Mouse (Mus musculus): ENCODE results near the gene Vim. TPM values are rescaled to one million over a fixed set of nuclear protein-coding genes. Genes with fewer than 3 reads are reported as not detected.
"Not testable (repeated sequence)": the region's sequence is repeated elsewhere in the genome, so short reads cannot be mapped to it uniquely, and the experiment has no call there.

Vim gene
- total RNA-seq, 4 experiments from 2014 or later, result 64.2 to 139 (median 92.0) TPM

- no peak for DNase-seq (ENCODE audit: low spot score in 2 of 2)
Observed at GRCm38 (mm10) chr2:13560396-13560795, 13.3 kb upstream of the Vim start.

DNA sequence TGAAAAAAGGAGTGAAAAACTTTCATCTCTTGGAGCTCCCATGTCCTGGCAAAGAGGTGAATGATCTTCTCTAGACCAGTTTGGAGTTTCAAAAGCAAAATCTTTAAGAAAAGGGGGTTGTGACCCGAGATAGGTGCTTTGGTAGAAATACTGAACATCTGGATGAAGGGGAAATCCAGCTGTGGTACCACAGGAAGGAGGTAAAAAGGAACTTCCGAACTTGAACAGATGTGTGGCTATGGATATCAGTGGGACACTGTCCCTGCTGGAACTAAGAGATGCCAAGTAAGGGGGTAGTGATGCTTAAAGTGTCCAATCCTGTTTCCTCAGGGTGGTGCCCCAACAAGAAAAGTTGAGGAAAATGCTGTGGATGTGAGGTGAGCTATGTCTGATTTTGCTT, 3.6 kb upstream of the Vim start:
- no peak for DNase-seq (ENCODE audit: low spot score in 2 of 2)

DNA sequence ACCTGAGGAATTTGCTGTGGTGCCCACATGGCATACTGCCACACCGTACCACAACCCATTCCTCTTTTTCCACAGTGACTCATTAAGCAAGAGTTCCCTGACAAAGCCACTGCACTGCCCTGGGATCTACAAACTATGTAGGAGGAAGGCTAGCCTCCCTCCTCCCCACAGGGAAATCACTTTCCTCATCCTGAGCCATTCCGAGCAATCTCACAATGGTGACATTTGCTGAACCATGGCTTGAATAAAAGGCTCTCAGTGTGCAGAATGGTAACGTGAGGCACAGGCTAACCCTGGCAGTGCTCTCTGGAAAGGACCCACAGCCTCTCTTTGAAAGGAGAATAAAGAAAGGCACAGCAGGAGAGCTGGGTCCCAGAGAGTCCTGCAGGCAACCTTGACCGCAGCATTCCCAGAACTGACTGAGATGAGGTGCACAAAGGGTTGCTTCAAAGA, 1.6 kb upstream of the Vim start:
- peak in 1 of 2 experiments; percentile 11 for DNase-seq (ENCODE audit: low spot score in 2 of 2)

DNA sequence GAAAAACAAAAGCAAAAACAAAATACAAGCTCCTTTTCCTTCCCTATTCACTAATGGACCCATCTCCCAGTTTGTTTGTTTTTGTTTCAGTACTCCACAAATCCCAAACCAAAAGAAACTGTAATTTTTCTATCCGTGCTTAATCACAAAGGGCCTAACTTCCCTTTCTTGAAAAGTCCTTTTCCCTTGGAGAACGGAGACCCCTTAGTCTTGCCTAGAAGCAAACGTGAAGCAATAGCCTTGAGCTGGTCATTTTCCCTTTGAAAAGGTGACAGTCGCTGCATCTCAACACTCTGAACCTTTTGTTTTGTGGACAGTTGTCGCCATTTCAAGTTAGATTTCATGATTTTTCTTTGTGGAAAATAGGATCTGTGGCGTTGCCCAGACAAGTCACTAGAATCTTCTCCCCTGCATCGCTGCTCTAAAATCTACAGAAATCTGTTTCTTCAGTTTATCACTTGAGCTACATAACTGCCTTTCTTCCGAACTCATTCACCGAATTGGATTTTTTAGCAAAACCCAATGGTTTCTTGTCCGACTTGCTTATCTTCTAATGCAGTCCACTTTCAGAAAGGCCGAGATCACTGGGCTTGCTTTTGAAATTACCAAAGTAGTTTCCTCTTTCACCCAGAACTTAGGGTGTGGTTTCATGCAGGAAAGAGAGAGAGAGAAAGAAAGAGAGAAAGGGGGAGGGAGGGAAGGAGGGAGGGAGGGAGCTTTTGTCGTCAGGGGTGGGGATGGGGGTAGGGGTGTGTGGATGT, 900 bp upstream of the Vim start:
- DNase-seq (ENCODE audit: low spot score in 2 of 2), result no peak

GRCm38 (mm10) chr2:13574066-13574800, 506 bp downstream of the Vim start:
- peak; percentile 66 to 74 for DNase-seq (ENCODE audit: low spot score in 2 of 2)

DNA sequence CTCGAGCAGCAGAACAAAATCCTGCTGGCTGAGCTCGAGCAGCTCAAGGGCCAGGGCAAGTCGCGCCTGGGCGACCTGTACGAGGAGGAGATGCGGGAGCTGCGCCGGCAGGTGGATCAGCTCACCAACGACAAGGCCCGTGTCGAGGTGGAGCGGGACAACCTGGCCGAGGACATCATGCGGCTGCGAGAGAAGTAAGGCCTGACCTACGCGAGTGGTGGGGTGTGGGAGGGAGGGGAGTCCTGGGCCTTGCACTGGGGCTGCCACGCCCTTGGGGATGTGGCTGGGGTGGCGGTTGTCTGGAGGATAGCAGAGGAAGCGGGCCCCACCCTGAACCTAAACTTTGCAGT, 1.0 kb downstream of the Vim start:
- peak; percentile 13 to 22 for DNase-seq (ENCODE audit: low spot score in 2 of 2)

DNA sequence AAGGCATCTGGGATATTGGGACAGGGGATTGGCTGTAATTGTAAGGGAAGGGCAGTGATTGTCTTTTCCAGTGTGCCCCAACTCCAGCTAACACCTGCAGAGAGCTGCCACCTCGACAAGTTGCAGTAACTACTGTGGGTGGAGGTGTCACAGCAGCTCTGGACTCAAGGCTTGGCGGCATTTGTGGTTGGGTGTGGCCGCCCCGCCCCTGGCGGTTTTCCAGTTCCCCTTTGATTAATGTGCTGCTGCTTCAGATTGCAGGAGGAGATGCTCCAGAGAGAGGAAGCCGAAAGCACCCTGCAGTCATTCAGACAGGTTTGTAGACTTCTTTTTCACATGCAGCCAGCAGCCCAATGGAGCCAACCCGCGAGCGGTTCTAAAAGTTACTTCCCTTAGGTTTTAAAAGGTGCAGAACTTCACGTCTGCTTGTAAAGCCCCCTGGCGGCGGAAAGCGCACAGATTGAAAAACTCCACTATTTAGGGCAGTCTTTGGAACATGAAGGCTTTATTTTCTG, 1.6 kb downstream of the Vim start:
- peak; percentile 59 to 69 for DNase-seq (ENCODE audit: low spot score in 2 of 2)

DNA sequence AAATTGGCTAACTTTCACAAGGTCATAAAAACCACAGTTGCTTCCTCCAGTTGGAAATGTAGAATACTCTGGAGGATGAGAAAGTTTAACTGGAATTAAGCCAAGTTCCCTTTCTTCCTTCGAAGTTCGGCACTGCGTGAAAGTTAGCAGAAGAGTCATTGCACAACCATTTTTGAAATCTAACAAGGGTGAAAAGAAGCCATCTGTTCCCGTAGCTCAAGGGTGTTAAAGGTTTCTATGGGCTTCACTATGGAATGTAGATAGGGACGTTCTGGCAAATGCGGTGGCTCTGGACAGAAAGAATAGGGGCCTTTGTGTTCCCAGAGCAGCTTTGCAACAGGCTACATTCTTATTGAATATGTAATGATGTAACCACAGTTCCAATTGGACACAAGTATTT, 2.2 kb downstream of the Vim start:
- no peak for DNase-seq (ENCODE audit: low spot score in 2 of 2)

DNA sequence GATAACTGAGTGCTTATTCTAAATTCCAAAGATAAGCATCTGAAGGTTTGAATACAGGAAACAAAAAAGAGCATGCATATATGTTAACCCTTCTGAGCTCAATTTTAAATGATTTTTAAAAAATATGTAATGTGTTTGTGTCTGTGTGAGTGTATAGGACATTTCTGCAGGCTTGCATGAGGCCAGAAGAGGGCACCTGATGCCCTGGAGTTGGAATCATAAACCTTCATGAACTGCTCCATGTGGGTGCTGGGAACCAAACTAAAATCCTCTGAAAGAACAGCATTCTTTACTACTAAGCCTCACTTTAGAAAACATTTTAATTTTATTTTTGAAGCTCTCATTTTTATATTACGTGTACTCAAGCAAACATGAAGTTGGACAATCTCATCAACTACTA, 3.7 kb downstream of the Vim start:
- DNase-seq (ENCODE audit: low spot score in 2 of 2), result no peak

DNA sequence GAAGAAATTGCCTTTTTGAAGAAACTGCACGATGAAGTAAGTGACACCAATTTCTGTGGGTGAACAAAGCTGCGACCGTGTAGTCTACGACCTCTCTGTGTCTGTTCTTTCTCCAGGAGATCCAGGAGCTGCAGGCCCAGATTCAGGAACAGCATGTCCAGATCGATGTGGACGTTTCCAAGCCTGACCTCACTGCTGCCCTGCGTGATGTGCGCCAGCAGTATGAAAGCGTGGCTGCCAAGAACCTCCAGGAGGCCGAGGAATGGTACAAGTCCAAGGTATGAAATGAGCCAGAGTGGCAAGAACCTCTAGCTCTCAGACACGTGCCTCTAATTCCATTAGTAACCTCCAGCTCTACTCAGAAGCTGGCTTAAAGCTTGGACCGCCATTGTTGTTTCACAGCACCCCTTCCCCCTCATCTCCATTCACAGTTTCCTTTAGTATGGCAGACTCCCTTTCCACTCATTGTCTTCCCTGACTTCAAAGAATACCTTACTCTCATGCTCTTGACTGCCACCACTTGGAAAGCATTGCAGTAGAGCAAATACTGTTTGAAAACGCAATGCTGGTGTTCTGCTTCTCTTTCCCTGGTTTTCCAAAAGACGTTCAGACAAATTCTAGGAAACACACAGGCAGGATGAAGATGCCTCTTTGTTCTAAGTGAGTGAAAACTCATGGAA, 4.9 kb downstream of the Vim start:
- peak; percentile 8 to 15 for DNase-seq (ENCODE audit: low spot score in 2 of 2)

- DNase-seq (ENCODE audit: low spot score in 2 of 2), result no peak
Observed at GRCm38 (mm10) chr2:13579315-13579714, 5.6 kb downstream of the Vim start.

DNA sequence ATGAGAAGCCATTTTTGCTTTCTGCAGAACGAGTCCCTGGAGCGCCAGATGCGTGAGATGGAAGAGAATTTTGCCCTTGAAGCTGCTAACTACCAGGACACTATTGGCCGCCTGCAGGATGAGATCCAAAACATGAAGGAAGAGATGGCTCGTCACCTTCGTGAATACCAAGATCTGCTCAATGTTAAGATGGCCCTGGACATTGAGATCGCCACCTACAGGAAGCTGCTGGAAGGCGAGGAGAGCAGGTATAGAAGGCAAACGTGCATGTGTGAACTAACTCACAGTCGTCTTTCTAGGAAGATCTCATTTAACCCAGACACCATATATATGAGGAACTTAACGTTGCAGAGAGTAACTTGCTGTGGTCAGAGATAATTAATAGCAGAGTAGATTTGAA, 6.3 kb downstream of the Vim start:
- no peak for DNase-seq (ENCODE audit: low spot score in 2 of 2)

DNA sequence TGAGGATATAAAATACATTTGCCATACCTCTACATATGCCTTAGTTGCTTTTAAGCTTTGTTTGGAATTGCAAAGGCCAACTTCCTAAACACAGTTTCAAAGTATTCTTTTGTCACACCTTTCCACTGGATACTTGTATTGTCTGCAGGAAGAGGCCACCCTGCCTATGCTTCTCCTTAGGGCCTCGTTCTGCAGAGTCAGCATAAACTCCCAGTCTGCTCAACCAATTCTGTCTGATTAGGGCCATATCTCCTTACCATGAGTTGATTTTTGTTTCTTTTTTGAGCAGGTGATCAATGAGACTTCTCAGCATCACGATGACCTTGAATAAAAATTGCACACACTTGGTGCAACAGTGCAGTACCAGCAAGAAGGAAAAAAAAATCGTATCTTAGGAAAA, 8.5 kb downstream of the Vim start:
- DNase-seq (ENCODE audit: low spot score in 2 of 2), result no peak

DNA sequence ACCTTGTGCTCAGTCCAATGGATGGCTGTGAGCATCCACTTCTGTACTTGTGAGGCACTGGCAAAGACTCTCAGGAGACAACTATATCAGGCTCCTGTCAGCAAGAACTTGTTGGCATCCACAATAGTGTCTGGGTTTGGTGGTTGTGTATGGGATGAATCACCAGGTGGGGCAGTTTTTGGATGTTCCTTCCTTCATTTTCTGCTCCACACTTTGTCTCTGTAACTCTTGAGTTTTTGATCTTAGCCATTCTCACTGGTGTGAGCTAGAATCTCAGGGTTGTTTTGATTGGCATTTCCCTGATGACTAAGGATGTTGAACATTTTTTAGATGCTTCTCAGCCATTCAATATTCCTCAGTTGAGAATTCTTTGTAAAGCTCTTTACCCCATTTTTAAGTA, 10.0 kb downstream of the Vim start:
- DNase-seq (ENCODE audit: low spot score in 2 of 2), result not testable (repeated sequence)

DNA sequence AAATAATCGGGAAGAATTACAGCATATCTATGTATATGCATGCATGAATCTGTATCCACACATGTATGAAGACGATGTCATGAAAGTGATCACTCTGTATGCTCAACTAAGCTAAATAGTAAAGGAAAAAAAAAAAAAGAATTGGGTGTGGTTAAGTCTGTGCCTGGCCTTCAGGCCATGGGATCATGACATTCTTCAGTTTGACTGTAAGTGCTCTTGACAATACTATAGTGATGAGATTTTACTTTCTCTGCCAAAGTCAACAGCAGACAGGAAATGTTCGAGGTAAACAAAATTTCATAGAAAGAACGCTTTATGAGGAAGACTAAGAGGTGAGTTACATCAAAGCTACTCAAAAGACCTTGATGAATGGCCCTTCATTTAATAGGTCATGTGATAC, 19.6 kb downstream of the Vim start:
- DNase-seq (ENCODE audit: low spot score in 2 of 2), result no peak

- no peak for DNase-seq (ENCODE audit: low spot score in 2 of 2)
Observed at GRCm38 (mm10) chr2:13596965-13597656, 23.4 kb downstream of the Vim start.

- no peak for DNase-seq (ENCODE audit: low spot score in 2 of 2)
Observed at GRCm38 (mm10) chr2:13598166-13598565, 24.4 kb downstream of the Vim start.

GRCm38 (mm10) chr2:13603093-13603492, 29.4 kb downstream of the Vim start:
- no peak for DNase-seq (ENCODE audit: low spot score in 2 of 2)

GRCm38 (mm10) chr2:13603636-13604035, 29.9 kb downstream of the Vim start:
- DNase-seq (ENCODE audit: low spot score in 2 of 2), result not testable (repeated sequence)

DNA sequence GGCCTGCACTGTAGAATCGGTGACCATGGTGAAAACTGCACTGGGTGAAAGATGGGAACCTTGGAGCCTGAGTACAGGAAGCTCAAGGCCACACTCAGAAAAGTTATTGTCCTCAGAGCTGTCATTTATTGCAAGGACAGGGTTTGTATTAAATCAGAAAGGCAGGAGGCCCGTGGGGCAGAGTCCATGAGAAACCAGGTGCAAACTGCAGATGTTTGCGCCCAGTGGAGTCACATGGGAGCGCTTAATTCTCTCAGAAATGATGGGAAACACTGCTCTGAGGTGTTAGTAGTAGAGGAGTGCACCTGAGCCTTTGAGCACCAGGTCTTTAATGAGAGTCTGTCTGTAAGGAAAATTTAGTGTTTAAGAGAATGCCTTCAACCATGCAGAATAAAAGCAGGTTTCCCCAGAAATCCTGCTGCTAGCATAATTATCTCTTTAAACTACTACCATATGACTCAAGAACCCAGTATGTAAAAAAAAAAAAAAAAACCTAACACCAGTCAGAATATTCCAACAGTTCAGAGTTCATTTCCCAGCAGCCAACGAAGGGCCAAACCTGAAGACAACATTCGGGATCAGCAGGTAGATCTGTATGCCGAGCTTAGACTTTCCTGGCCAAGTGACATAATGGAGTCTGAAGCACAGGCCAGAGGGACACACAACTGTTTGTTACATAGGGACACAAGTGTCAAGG, 56.6 kb downstream of the Vim start:
- no peak for DNase-seq (ENCODE audit: low spot score in 2 of 2)

Measured in gastrocnemius, adult 8-10 months (tissue).